Mouse (Mus musculus) liver, embryonic 13.5 days (tissue): ENCODE data around the gene Napa. TPM values are rescaled to one million over a fixed set of nuclear protein-coding genes. Genes with fewer than 3 reads are reported as not detected.
A peak's percentile ranks its signal among the peaks of the same experiment; 100 is the strongest.

Source experiments
- ATAC-seq: fragments of 200-750 bp; cut with Nextera tagmentation; 2 replicates; pipeline ENCODE4 v1.8.0; 2017; ENCODE audit warnings: low read depth, mild to moderate bottlenecking, moderate number of reproducible peaks, moderate library complexity
- DNase-seq: peaks from one replicate; pipeline ENCODE4 v3.0.0; 2022
- H3K27ac ChIP-seq: fragments of 300-500 bp; sonication (generic); 2 replicates; pipeline ENCODE4 v1.5.1; 2015; ENCODE audit warnings: moderate library complexity, mild to moderate bottlenecking, inconsistent platforms
- H3K27me3 ChIP-seq: fragments of 300-500 bp; sonication (generic); 2 replicates; pipeline ENCODE4 v1.6.1; 2015; ENCODE audit warnings: mild to moderate bottlenecking, inconsistent platforms
- H3K36me3 ChIP-seq: fragments of 300-500 bp; sonication (generic); 2 replicates; pipeline ENCODE4 v1.6.1; 2015; ENCODE audit warnings: mild to moderate bottlenecking, inconsistent platforms
- H3K4me1 ChIP-seq: fragments of 300-500 bp; sonication (generic); replicated peaks from 2 replicates; pipeline ENCODE4 v1.6.1; 2015; ENCODE audit warnings: inconsistent platforms
- H3K4me2 ChIP-seq: fragments of 300-500 bp; sonication (generic); 2 replicates; pipeline ENCODE4 v1.6.1; 2015; ENCODE audit warnings: inconsistent platforms, mild to moderate bottlenecking, moderate library complexity
- H3K4me3 ChIP-seq: fragments of 300-500 bp; sonication (generic); replicated peaks from 2 replicates; pipeline ENCODE4 v1.5.1; 2015; ENCODE audit warnings: mild to moderate bottlenecking, inconsistent platforms
- H3K9ac ChIP-seq: fragments of 300-500 bp; sonication (generic); 2 replicates; pipeline ENCODE4 v1.6.1; 2015; ENCODE audit warnings: mild to moderate bottlenecking, inconsistent platforms
- H3K9me3 ChIP-seq: fragments of 300-500 bp; sonication (generic); replicated peaks from 2 replicates; pipeline ENCODE4 v1.6.1; 2016; ENCODE audit warnings: inconsistent platforms
- WGBS: fragments of 180-500 bp; shearing (Covaris S2); methylation state at CpG from one replicate; pipeline ENCODE4 v1.1.7; 2015; ENCODE audit not compliant: insufficient replicate concordance; 5-methylcytosine and 5-hydroxymethylcytosine counted together
- polyA plus RNA-seq: library from polyadenylated mRNA; unstranded; fragments of >200 nt; fragmentation: Nextera tagmentation; extraction: Ambion mirVana; gene quantifications from 2 replicates; pipeline ENCODE4 v1.2.1, GENCODE M21; 2015

Gene Napa
- polyA plus RNA-seq, 1 experiment from 2014 or later: 159 TPM

DNA sequence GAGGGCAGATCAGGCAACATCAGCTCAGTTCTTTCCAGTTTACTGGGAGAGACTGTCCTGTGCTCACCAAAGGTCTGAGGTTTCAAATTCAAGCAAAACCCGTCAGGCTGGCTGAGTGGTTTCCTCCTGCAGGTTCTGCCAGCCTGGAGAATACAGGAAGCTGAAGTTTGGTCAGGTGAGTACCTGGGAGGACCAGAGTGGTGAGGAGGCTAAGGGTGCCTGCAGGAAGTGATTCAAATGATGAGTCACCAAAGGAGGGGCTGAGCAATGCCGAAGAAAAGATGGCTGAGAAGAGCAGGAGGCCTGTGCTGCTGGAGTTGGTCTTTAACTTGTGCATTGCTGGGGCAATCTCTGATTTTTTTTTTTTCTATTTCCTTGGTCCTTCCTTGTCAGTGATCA, 41.1 kb upstream of the Napa start:
- peaks cover 8% of the 10 kb centered on the region for H3K9me3 ChIP-seq
- no peak for DNase-seq
- no peaks in the 10 kb centered on the region for H3K36me3 ChIP-seq
- H3K9ac ChIP-seq: no peak overlapping the region
- WGBS: 37% methylated on average over 2 of the region's 2 CpGs
- H3K4me1 ChIP-seq: peaks cover 10% of the 10 kb centered on the region
- no peak overlapping the region for H3K4me3 ChIP-seq
- no peak overlapping the region for H3K4me2 ChIP-seq
- ATAC-seq: no peak
- H3K27ac ChIP-seq: no peak overlapping the region
- H3K27me3 ChIP-seq: peaks cover 33% of the 10 kb centered on the region

DNA sequence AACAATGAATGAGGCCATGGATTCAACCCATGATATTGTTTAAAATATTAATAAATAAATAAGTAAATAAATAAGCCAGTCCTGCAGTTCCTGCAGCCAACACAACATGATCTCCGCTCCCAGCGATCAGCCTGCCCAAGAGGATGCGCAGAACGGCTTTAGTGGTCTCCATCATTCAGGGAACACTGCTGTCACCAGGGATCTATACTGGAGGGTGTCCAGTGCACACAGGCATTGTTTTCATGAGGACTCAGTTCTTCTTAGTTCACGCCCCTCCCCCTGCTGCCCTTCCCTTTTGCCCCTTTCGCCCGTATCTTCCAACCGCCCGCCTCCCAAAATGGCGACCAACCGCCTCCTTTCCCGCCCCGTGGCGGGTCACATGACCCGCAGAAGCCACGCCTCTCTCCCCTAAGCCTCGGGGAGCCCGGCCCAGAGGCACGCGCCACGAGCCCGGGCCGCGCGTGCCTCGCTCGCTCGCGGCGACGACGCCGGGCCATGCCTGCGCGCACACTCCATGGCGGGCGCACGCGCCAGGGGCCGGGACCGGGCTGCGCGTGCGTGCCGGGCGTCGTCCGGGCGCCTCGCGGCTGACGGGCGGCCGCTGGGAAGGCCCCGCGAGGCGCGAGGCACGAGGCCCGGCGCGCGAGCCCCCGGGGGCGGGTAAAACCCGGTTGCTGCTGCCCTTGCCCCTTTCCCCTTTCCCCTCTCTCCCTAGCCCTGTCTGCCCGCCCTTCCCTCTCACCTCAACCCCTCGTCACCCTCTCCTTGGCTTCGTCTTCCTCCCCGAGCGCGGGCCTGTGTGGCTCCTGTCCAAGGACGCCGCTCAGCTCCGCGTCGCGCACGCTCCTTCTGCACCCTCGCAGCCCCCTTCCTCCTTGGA, 36.8 kb upstream of the Napa start, which contains the start of gene Zfp541:
TSS of gene Zfp541 (plus strand) at position 596 of the 880 bp plus-strand sequence.
- ATAC-seq (no peak), DNase-seq (no peak)
- no peak within 1 kb of the TSS for H3K27ac ChIP-seq
- peaks cover 39% of the 10 kb centered on the region for H3K27me3 ChIP-seq
- no peaks in the 10 kb centered on the region for H3K36me3 ChIP-seq
- no peak within 1 kb of the TSS for H3K9ac ChIP-seq
- H3K4me3 ChIP-seq: no peak within 1 kb of the TSS; the same call in 1 of the 2 replicates
- H3K9me3 ChIP-seq: peaks cover 8% of the 10 kb centered on the region
- 46% methylated on average over 76 of the region's 80 CpGs for WGBS
- H3K4me1 ChIP-seq: no peaks in the 10 kb centered on the region
- no peak within 1 kb of the TSS for H3K4me2 ChIP-seq

DNA sequence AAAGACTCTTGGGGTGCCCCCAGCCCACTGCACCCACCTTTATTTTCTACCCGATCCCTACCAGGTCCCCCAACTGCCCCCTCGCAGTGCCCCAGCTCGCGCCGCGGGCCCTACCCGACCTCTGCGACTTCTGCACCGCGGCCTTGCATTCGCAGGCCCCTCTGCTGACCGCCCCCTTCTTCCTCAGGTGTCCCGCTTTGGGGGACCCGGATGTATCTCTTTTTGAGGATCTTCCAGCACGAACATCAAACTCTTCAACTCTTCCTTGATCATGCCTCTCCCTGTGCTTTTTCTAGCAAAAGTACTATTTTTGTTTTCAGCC, 36.2 kb upstream of the Napa start:
- ATAC-seq: no peak
- peaks cover 39% of the 10 kb centered on the region for H3K27me3 ChIP-seq
- no peak overlapping the region for H3K4me3 ChIP-seq

GRCm38 (mm10) chr7:16063490-16063889, 34.8 kb upstream of the Napa start:
- Histone ChIP-seq H3K9ac (no peak overlapping the region), H3K4me3 (no peak overlapping the region), H3K9me3 (peaks cover 8% of the 10 kb centered on the region), H3K36me3 (no peaks in the 10 kb centered on the region), H3K27ac (no peak overlapping the region), H3K27me3 (peaks cover 36% of the 10 kb centered on the region), H3K4me2 (no peak overlapping the region), H3K4me1 (no peaks in the 10 kb centered on the region)
- no peak for DNase-seq
- 27% methylated on average over 4 of the region's 4 CpGs for WGBS
- no peak for ATAC-seq

More for the DNA sequence above, 36.2 kb upstream of the Napa start:
- Histone ChIP-seq H3K9me3 (peaks cover 8% of the 10 kb centered on the region), H3K9ac (no peak overlapping the region), H3K4me2 (no peak overlapping the region), H3K36me3 (no peaks in the 10 kb centered on the region), H3K27ac (no peak overlapping the region), H3K4me1 (no peaks in the 10 kb centered on the region)
- WGBS: 63% methylated on average over 15 of the region's 15 CpGs
- no peak for DNase-seq

GRCm38 (mm10) chr7:16070846-16071245, 27.4 kb upstream of the Napa start:
- Histone ChIP-seq H3K9me3 (no peaks in the 10 kb centered on the region), H3K4me1 (no peaks in the 10 kb centered on the region)
- ATAC-seq: no peak

DNA sequence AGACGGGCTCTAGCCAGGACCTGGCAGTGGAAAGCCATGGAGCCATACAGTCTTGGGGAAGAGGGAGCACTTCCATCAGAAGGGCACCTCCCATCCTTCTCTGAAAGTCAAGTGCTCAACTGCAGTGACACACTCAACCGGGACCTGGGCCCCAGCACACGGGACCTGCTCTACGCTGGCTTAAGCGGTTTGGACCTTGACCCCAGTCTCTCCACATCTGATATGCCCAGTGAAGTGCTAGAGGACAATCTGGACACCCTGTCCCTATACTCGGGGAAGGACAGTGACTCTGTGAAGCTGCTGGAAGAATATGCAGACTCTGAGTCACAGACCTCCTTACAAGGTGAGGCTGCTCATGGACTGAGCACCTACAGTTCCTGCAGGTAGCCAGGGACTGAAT, 26.4 kb upstream of the Napa start:
- peak; percentile 61 for ATAC-seq
- 64% methylated on average over 6 of the region's 6 CpGs for WGBS
- no peak overlapping the region for H3K27ac ChIP-seq

More at GRCm38 (mm10) chr7:16070846-16071245, 27.4 kb upstream of the Napa start:
- Histone ChIP-seq H3K4me3 (no peak overlapping the region), H3K27ac (no peak overlapping the region), H3K27me3 (peaks cover 6% of the 10 kb centered on the region; the same call in 1 of the 2 replicates), H3K4me2 (no peak overlapping the region), H3K9ac (no peak overlapping the region), H3K36me3 (no peaks in the 10 kb centered on the region)
- DNase-seq: no peak

GRCm38 (mm10) chr7:16079947-16080346, 18.3 kb upstream of the Napa start:
- no peak overlapping the region for H3K9ac ChIP-seq
- peaks cover 14% of the 10 kb centered on the region for H3K27me3 ChIP-seq
- no peak overlapping the region for H3K27ac ChIP-seq
- no peaks in the 10 kb centered on the region for H3K4me1 ChIP-seq
- no peaks in the 10 kb centered on the region for H3K9me3 ChIP-seq
- no peak overlapping the region for H3K4me2 ChIP-seq
- ATAC-seq (no peak), DNase-seq (no peak)
- H3K4me3 ChIP-seq: no peak overlapping the region
- 38% methylated on average over 1 of the region's 1 CpGs for WGBS
- H3K36me3 ChIP-seq: no peaks in the 10 kb centered on the region

More for the DNA sequence above, 26.4 kb upstream of the Napa start:
- Histone ChIP-seq H3K36me3 (no peaks in the 10 kb centered on the region), H3K27me3 (peaks cover 9% of the 10 kb centered on the region; the same call in 1 of the 2 replicates), H3K4me2 (no peak overlapping the region), H3K4me1 (no peaks in the 10 kb centered on the region), H3K9ac (no peak overlapping the region), H3K4me3 (no peak overlapping the region), H3K9me3 (no peaks in the 10 kb centered on the region)
- DNase-seq: no peak

DNA sequence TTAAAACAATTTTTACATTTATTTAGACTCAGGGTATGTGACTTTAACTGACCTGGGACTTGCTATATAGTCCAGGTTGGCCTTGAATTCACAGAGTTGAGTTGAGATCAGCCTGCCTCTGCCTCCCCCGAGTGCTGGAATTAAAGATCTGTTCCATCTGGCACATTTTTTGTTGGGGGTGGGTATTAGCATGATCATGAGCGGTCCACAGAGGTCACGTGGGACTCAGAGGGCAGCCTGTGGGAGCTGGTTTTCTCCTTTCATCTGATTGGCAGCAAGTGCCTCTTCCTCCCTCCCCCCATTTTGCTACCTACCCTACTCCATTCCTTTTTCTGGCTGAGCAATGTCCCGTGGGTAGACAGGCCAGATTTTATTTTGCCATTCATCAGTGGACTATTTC, 17.7 kb upstream of the Napa start:
- peaks cover 14% of the 10 kb centered on the region for H3K27me3 ChIP-seq
- no peak overlapping the region for H3K9ac ChIP-seq
- 46% methylated on average over 4 of the region's 4 CpGs for WGBS
- DNase-seq (no peak), ATAC-seq (no peak)
- no peaks in the 10 kb centered on the region for H3K36me3 ChIP-seq
- no peaks in the 10 kb centered on the region for H3K9me3 ChIP-seq
- H3K4me2 ChIP-seq: no peak overlapping the region
- no peak overlapping the region for H3K27ac ChIP-seq
- no peaks in the 10 kb centered on the region for H3K4me1 ChIP-seq
- no peak overlapping the region for H3K4me3 ChIP-seq

DNA sequence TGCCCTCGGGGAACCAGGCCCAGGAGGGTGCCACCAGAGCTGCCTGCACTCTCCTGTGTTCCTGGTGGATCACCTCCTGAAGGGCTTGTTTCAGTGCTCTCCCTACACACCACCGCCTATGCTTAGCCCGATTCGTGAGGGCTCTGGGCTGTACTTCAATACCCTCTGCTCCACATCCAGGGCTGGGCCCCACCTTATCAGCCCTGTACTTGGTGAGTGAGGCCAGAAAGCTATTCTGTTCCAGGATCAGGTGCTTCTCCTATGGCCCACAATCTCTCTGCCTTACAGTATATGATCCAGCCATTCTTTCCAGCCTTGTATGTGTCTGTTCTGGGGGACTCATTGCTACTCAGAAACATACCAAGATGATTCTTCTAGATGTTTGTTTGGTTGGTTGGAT, 14.9 kb upstream of the Napa start:
- Histone ChIP-seq H3K27ac (no peak overlapping the region), H3K4me3 (no peak overlapping the region), H3K4me1 (no peaks in the 10 kb centered on the region), H3K9ac (no peak overlapping the region), H3K36me3 (no peaks in the 10 kb centered on the region), H3K27me3 (peaks cover 17% of the 10 kb centered on the region), H3K9me3 (no peaks in the 10 kb centered on the region), H3K4me2 (no peak overlapping the region)
- ATAC-seq (no peak), DNase-seq (no peak)
- WGBS: 44% methylated on average over 4 of the region's 4 CpGs

GRCm38 (mm10) chr7:16087587-16087986, 10.7 kb upstream of the Napa start:
- H3K9me3 ChIP-seq: no peaks in the 10 kb centered on the region
- no peak overlapping the region for H3K4me3 ChIP-seq
- no peak overlapping the region for H3K9ac ChIP-seq
- H3K4me2 ChIP-seq: no peak overlapping the region
- no peaks in the 10 kb centered on the region for H3K4me1 ChIP-seq
- H3K27ac ChIP-seq: no peak overlapping the region
- ATAC-seq (no peak), DNase-seq (no peak)
- WGBS: 50% methylated on average over 2 of the region's 2 CpGs
- no peaks in the 10 kb centered on the region for H3K36me3 ChIP-seq
- peaks cover 22% of the 10 kb centered on the region for H3K27me3 ChIP-seq

GRCm38 (mm10) chr7:16094592-16094991, 3.7 kb upstream of the Napa start:
- Histone ChIP-seq H3K36me3 (no peaks in the 10 kb centered on the region), H3K9me3 (no peaks in the 10 kb centered on the region), H3K9ac (no peak overlapping the region), H3K4me1 (peaks cover 9% of the 10 kb centered on the region), H3K27ac (no peak overlapping the region), H3K4me3 (no peak overlapping the region), H3K4me2 (no peak overlapping the region), H3K27me3 (peaks cover 29% of the 10 kb centered on the region)
- 49% methylated on average over 3 of the region's 3 CpGs for WGBS
- no peak for ATAC-seq
- DNase-seq: no peak

DNA sequence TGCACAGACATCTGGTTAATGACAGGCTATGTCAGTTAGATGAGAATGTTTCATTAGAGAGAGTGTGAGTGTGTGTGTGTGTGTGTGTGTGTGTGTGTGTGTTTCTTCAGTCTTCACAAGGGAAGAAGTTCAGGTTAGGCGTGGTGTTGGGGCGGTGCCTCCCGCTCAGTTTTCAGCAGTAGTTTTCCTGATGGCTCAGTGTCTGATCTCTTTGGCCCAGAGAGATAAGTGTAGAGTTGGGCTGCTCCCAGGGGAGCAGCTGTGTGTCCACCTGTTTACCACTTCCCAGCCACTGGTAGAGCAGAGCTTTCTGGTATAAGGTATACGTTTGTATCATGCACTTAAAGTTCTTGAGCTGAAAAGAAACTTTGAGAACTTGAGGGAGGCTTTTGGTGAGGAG, 1.6 kb downstream of the Napa start:
- Histone ChIP-seq H3K9ac (peak overlapping the region; percentile 99), H3K4me3 (peak overlapping the region; percentile 99), H3K27ac (peak overlapping the region; percentile 95), H3K4me1 (peaks cover 59% of the 10 kb centered on the region), H3K4me2 (peak overlapping the region; percentile 98), H3K27me3 (peaks cover 9% of the 10 kb centered on the region; the same call in 1 of the 2 replicates), H3K36me3 (peaks cover 46% of the 10 kb centered on the region), H3K9me3 (no peaks in the 10 kb centered on the region)
- ATAC-seq: peak; percentile 65
- WGBS: 33% methylated on average over 4 of the region's 4 CpGs
- DNase-seq: peak; percentile 56
